In genomic region chr13:45455862-45456192, GRCm38 (mm10) we compare ENCODE assay signal across 7 mouse cellular contexts. TPM values are rescaled to one million over a fixed set of nuclear protein-coding genes. Genes with fewer than 3 reads are reported as not detected.
DNase-seq lines count a peak whose midpoint lies in the region; ATAC-seq and TF ChIP-seq lines count a peak whose summit lies in the region.

No protein-coding gene starts in this region.

- WGBS in kidney, embryonic 16.5 days: 32% methylated on average over 2 of the region's 2 CpGs
- 59% methylated on average over 2 of the region's 2 CpGs for WGBS in embryonic facial prominence, embryonic 14.5 days
- WGBS in intestine, postnatal 0 days: 40% methylated on average over 2 of the region's 2 CpGs
- 61% methylated on average over 2 of the region's 2 CpGs for WGBS in neural tube, embryonic 13.5 days
- whole genome bisulfite sequencing in forebrain, embryonic 15.5 days: 75% methylated on average over 2 of the region's 2 CpGs

- no peaks in the 10 kb centered on the region for H3K27me3 ChIP-seq in kidney, embryonic 16.5 days (ENCODE audit: insufficient read depth, low read length)
- H3K27me3 ChIP-seq in embryonic facial prominence, embryonic 14.5 days (replicated peaks; ENCODE audit: control insufficient read depth, insufficient read depth, low read length): no peaks in the 10 kb centered on the region
- H3K27me3 ChIP-seq in intestine, postnatal 0 days (replicated peaks; ENCODE audit: control insufficient read depth, insufficient read depth, low read length): no peaks in the 10 kb centered on the region
- no peaks in the 10 kb centered on the region; the same call in 1 of the 2 replicates for H3K27me3 ChIP-seq in neural tube, embryonic 13.5 days
- no peaks in the 10 kb centered on the region for H3K27me3 ChIP-seq in forebrain, embryonic 15.5 days

- H3K4me1 ChIP-seq in kidney, embryonic 16.5 days (ENCODE audit: insufficient read depth, low read length): peaks cover 40% of the 10 kb centered on the region
- H3K4me1 ChIP-seq in embryonic facial prominence, embryonic 14.5 days (ENCODE audit: control insufficient read depth, insufficient read depth, low read length): peaks cover 26% of the 10 kb centered on the region
- peaks cover 14% of the 10 kb centered on the region for H3K4me1 ChIP-seq in intestine, postnatal 0 days (replicated peaks; ENCODE audit: control insufficient read depth, insufficient read depth, low read length)
- H3K4me1 ChIP-seq in neural tube, embryonic 13.5 days (replicated peaks): peaks cover 40% of the 10 kb centered on the region
- H3K4me1 ChIP-seq in forebrain, embryonic 15.5 days: peaks cover 13% of the 10 kb centered on the region

- H3K9ac ChIP-seq in kidney, embryonic 16.5 days (replicated peaks; ENCODE audit: low read length): no peak overlapping the region
- H3K9ac ChIP-seq in embryonic facial prominence, embryonic 14.5 days (ENCODE audit: low read depth, low read length): no peak overlapping the region; the same call in 1 of the 2 replicates
- H3K9ac ChIP-seq in intestine, postnatal 0 days (ENCODE audit: low read depth, low read length): no peak overlapping the region
- H3K9ac ChIP-seq in neural tube, embryonic 13.5 days: no peak overlapping the region
- H3K9ac ChIP-seq in forebrain, embryonic 15.5 days (replicated peaks): no peak overlapping the region

- no peak overlapping the region for H3K4me3 ChIP-seq in kidney, embryonic 16.5 days (ENCODE audit: low read length)
- no peak overlapping the region for H3K4me3 ChIP-seq in embryonic facial prominence, embryonic 14.5 days (ENCODE audit: low read depth, low read length)
- H3K4me3 ChIP-seq in intestine, postnatal 0 days (ENCODE audit: low read depth, low read length): no peak overlapping the region
- H3K4me3 ChIP-seq in neural tube, embryonic 13.5 days: no peak overlapping the region
- no peak overlapping the region for H3K4me3 ChIP-seq in forebrain, embryonic 15.5 days

- no peak for DNase-seq in kidney, adult 9 months
- DNase-seq in embryonic facial prominence, embryonic 14.5 days (ENCODE audit: low spot score): no peak

- no peaks in the 10 kb centered on the region for H3K36me3 ChIP-seq in kidney, embryonic 16.5 days (ENCODE audit: insufficient read depth, low read length)
- H3K36me3 ChIP-seq in embryonic facial prominence, embryonic 14.5 days (ENCODE audit: control insufficient read depth, insufficient read depth, low read length): no peaks in the 10 kb centered on the region
- H3K36me3 ChIP-seq in intestine, postnatal 0 days (ENCODE audit: control insufficient read depth, insufficient read depth): no peaks in the 10 kb centered on the region
- H3K36me3 ChIP-seq in neural tube, embryonic 13.5 days: no peaks in the 10 kb centered on the region
- no peaks in the 10 kb centered on the region for H3K36me3 ChIP-seq in forebrain, embryonic 15.5 days

- TF ChIP-seq CTCF in intestine, postnatal 0 days (IDR thresholded peaks at IDR 0.05; ENCODE audit: low read depth): no peak

- no peaks in the 10 kb centered on the region for H3K9me3 ChIP-seq in kidney, embryonic 16.5 days (ENCODE audit: low read length)
- no peaks in the 10 kb centered on the region for H3K9me3 ChIP-seq in embryonic facial prominence, embryonic 14.5 days (ENCODE audit: control insufficient read depth, low read length)
- no peaks in the 10 kb centered on the region for H3K9me3 ChIP-seq in intestine, postnatal 0 days (ENCODE audit: control insufficient read depth)
- no peaks in the 10 kb centered on the region for H3K9me3 ChIP-seq in neural tube, embryonic 13.5 days
- no peaks in the 10 kb centered on the region for H3K9me3 ChIP-seq in forebrain, embryonic 15.5 days

- ATAC-seq in kidney, embryonic 16.5 days (ENCODE audit: low FRiP score, low TSS enrichment): peak; percentile 65; the same call in 1 of the 2 replicates
- ATAC-seq in embryonic facial prominence, embryonic 14.5 days (ENCODE audit: low read depth): no peak
- ATAC-seq in intestine, postnatal 0 days: peak; percentile 85
- no peak for ATAC-seq in neural tube, embryonic 13.5 days (ENCODE audit: low read depth)
- ATAC-seq in forebrain, embryonic 15.5 days (replicated peaks): no peak
- ATAC-seq in activated CD4-positive, CD25-positive, alpha-beta regulatory T cell, adult 4 months: no peak

- H3K27ac ChIP-seq in kidney, embryonic 16.5 days (ENCODE audit: low read length): peak overlapping the region; percentile 91
- peak overlapping the region; percentile 80 for H3K27ac ChIP-seq in embryonic facial prominence, embryonic 14.5 days (replicated peaks; ENCODE audit: low read depth, low read length)
- peak overlapping the region; percentile 69 for H3K27ac ChIP-seq in intestine, postnatal 0 days (ENCODE audit: low read depth, low read length)
- peak overlapping the region; percentile 67 for H3K27ac ChIP-seq in neural tube, embryonic 13.5 days (replicated peaks)
- H3K27ac ChIP-seq in forebrain, embryonic 15.5 days (replicated peaks): no peak overlapping the region

- H3K4me2 ChIP-seq in kidney, embryonic 16.5 days (replicated peaks; ENCODE audit: low read depth, low read length): peak overlapping the region; percentile 35
- H3K4me2 ChIP-seq in embryonic facial prominence, embryonic 14.5 days (ENCODE audit: low read depth, low read length): no peak overlapping the region
- H3K4me2 ChIP-seq in intestine, postnatal 0 days (replicated peaks; ENCODE audit: low read depth): peak overlapping the region; percentile 22; the same call in 1 of the 2 replicates
- H3K4me2 ChIP-seq in neural tube, embryonic 13.5 days: no peak overlapping the region
- no peak overlapping the region for H3K4me2 ChIP-seq in forebrain, embryonic 15.5 days (replicated peaks)

RNA-seq across cellular contexts. Expression of gene Gmpr, which starts 51.4 kb away (rescaled TPM):
- polyA plus RNA-seq in kidney, embryonic 16.5 days (2015; fragmentation: Nextera tagmentation; extraction: Ambion mirVana): 56.6 and 62.4 TPM in 2 replicates
- polyA plus RNA-seq in embryonic facial prominence, embryonic 14.5 days (2014; fragmentation: Nextera tagmentation; extraction: Ambion mirVana): 46.4 and 51.5 TPM in 2 replicates
- polyA plus RNA-seq in intestine, postnatal 0 days (2015; fragmentation: Nextera tagmentation; extraction: Ambion mirVana): 20.5 and 22.5 TPM in 2 replicates
- polyA plus RNA-seq in neural tube, embryonic 13.5 days (2015; fragmentation: Nextera tagmentation; extraction: Ambion mirVana): 39.2 and 41.7 TPM in 2 replicates
- 19.6 and 23.0 TPM in 2 replicates for polyA plus RNA-seq in forebrain, embryonic 15.5 days (2015; fragmentation: Nextera tagmentation; extraction: Ambion mirVana)
- not detected for polyA plus RNA-seq in activated CD4-positive, CD25-positive, alpha-beta regulatory T cell, adult 4 months (2017; shearing (Covaris generic))

Comparison
In these comparisons a context has a peak if more than half of its experiments do, and no peak if none do; other contexts are left out.
1. ATAC-seq: peak in kidney, embryonic 16.5 days (single experiment) and intestine, postnatal 0 days (single experiment); none in embryonic facial prominence, embryonic 14.5 days (single experiment), neural tube, embryonic 13.5 days (single experiment), forebrain, embryonic 15.5 days (single experiment) and activated CD4-positive, CD25-positive, alpha-beta regulatory T cell, adult 4 months (single experiment).
2. H3K4me2 ChIP-seq: peak in kidney, embryonic 16.5 days (single experiment) and intestine, postnatal 0 days (single experiment); none in embryonic facial prominence, embryonic 14.5 days (single experiment), neural tube, embryonic 13.5 days (single experiment) and forebrain, embryonic 15.5 days (single experiment).
3. RNA of gene Gmpr, which starts 51.4 kb away (polyA plus RNA-seq): 56.6 to 62.4 TPM in kidney, embryonic 16.5 days, 46.4 to 51.5 TPM in embryonic facial prominence, embryonic 14.5 days, 39.2 to 41.7 TPM in neural tube, embryonic 13.5 days, 19.6 to 23.0 TPM in forebrain, embryonic 15.5 days and 20.5 to 22.5 TPM in intestine, postnatal 0 days; not detected in activated CD4-positive, CD25-positive, alpha-beta regulatory T cell, adult 4 months; every median in the first group is over 10 times any median in the second.